Mouse (Mus musculus) stomach, embryonic 15.5 days (tissue): ENCODE results near the gene Chpf2. TPM values are rescaled to one million over a fixed set of nuclear protein-coding genes. Genes with fewer than 3 reads are reported as not detected.
A peak's percentile ranks its signal among the peaks of the same experiment; 100 is the strongest.
"Not testable (repeated sequence)": the region's sequence is repeated elsewhere in the genome, so short reads cannot be mapped to it uniquely, and the experiment has no call there.

Source experiments
- ATAC-seq: fragments of 200-750 bp; cut with Nextera tagmentation; 2 replicates; pipeline ENCODE4 v1.8.0; 2017; ENCODE audit warnings: low read depth, moderate number of reproducible peaks, moderate TSS enrichment; ENCODE audit not compliant: insufficient read depth, low FRiP score
- H3K27ac ChIP-seq: fragments of 300-500 bp; sonication (generic); 2 replicates; pipeline ENCODE4 v1.5.1; 2015; ENCODE audit warnings: mild to moderate bottlenecking, inconsistent platforms
- H3K27me3 ChIP-seq: fragments of 300-500 bp; sonication (generic); replicated peaks from 2 replicates; pipeline ENCODE4 v1.6.1; 2015; ENCODE audit warnings: inconsistent platforms
- H3K36me3 ChIP-seq: fragments of 300-500 bp; sonication (generic); 2 replicates; pipeline ENCODE4 v1.6.1; 2015; ENCODE audit warnings: inconsistent platforms
- H3K4me1 ChIP-seq: fragments of 300-500 bp; sonication (generic); 2 replicates; pipeline ENCODE4 v1.6.1; 2015; ENCODE audit warnings: inconsistent platforms
- H3K4me2 ChIP-seq: fragments of 300-500 bp; sonication (generic); 2 replicates; pipeline ENCODE4 v1.6.1; 2015; ENCODE audit warnings: mild to moderate bottlenecking, inconsistent platforms
- H3K4me3 ChIP-seq: fragments of 300-500 bp; sonication (generic); replicated peaks from 2 replicates; pipeline ENCODE4 v1.5.1; 2015; ENCODE audit warnings: inconsistent platforms
- H3K9ac ChIP-seq: fragments of 300-500 bp; sonication (generic); 2 replicates; pipeline ENCODE4 v1.6.1; 2015; ENCODE audit warnings: inconsistent platforms
- H3K9me3 ChIP-seq: fragments of 300-500 bp; sonication (generic); 2 replicates; pipeline ENCODE4 v1.6.1; 2016; ENCODE audit warnings: inconsistent platforms
- WGBS: fragments of 180-500 bp; shearing (Covaris S2); methylation state at CpG from one replicate; pipeline ENCODE4 v1.1.7; 2015; 5-methylcytosine and 5-hydroxymethylcytosine counted together
- polyA plus RNA-seq: library from polyadenylated mRNA; unstranded; fragments of >200 nt; fragmentation: Nextera tagmentation; extraction: Ambion mirVana; gene quantifications from 2 replicates; pipeline ENCODE4 v1.2.1, GENCODE M21; 2015

Gene Chpf2
- polyA plus RNA-seq, result 18.6 and 21.2 TPM in 2 replicates

GRCm38 (mm10) chr5:24586547-24587199, at the start of gene Chpf2:
Gene Chpf2 (plus strand): TSS chr5:24586741.
- Histone ChIP-seq H3K4me1 (peaks cover 24% of the 10 kb centered on the region), H3K36me3 (peaks cover 15% of the 10 kb centered on the region; the same call in 1 of the 2 replicates), H3K27me3 (no peaks in the 10 kb centered on the region), H3K9me3 (no peaks in the 10 kb centered on the region), H3K4me2 (peak within 1 kb of the TSS; percentile 81), H3K27ac (peak within 1 kb of the TSS; percentile 70; the same call in 1 of the 2 replicates), H3K9ac (peak within 1 kb of the TSS; percentile 63), H3K4me3 (peak within 1 kb of the TSS; percentile 80)
- WGBS, result 0% methylated on average over 43 of the region's 43 CpGs
- ATAC-seq, result peak; percentile 85

GRCm38 (mm10) chr5:24537618-24538017, 48.9 kb upstream of the Chpf2 start:
- Histone ChIP-seq H3K36me3 (no peaks in the 10 kb centered on the region), H3K27ac (no peak overlapping the region), H3K4me2 (no peak overlapping the region), H3K9me3 (no peaks in the 10 kb centered on the region), H3K9ac (no peak overlapping the region), H3K27me3 (no peaks in the 10 kb centered on the region), H3K4me3 (no peak overlapping the region), H3K4me1 (peaks cover 13% of the 10 kb centered on the region)
- WGBS, result 65% methylated on average over 16 of the region's 16 CpGs
- no peak for ATAC-seq

GRCm38 (mm10) chr5:24539571-24540296, 46.8 kb upstream of the Chpf2 start:
- Histone ChIP-seq H3K9me3 (no peaks in the 10 kb centered on the region), H3K9ac (no peak overlapping the region), H3K4me1 (peaks cover 13% of the 10 kb centered on the region), H3K27me3 (no peaks in the 10 kb centered on the region), H3K36me3 (no peaks in the 10 kb centered on the region), H3K4me2 (peak overlapping the region; percentile 48; the same call in 1 of the 2 replicates), H3K4me3 (no peak overlapping the region), H3K27ac (no peak overlapping the region)
- ATAC-seq, result no peak
- 85% methylated on average over 22 of the region's 22 CpGs for WGBS

GRCm38 (mm10) chr5:24540387-24541143, 46.0 kb upstream of the Chpf2 start, which contains the start of gene Asb10:
Gene Asb10 (minus strand): TSS chr5:24540978.
- Histone ChIP-seq H3K9me3 (no peaks in the 10 kb centered on the region), H3K27ac (0 out of 2 replicates have a peak within 1 kb of the TSS, but pooled peaks have one; percentile 11), H3K9ac (no peak within 1 kb of the TSS), H3K27me3 (no peaks in the 10 kb centered on the region), H3K4me1 (peaks cover 13% of the 10 kb centered on the region), H3K4me3 (peak within 1 kb of the TSS; percentile 14; the same call in 1 of the 2 replicates), H3K4me2 (peak within 1 kb of the TSS; percentile 48), H3K36me3 (no peaks in the 10 kb centered on the region)
- ATAC-seq, result peak; percentile 69; the same call in 1 of the 2 replicates
- 17% methylated on average over 14 of the region's 14 CpGs for WGBS

- ATAC-seq, result no peak
- H3K27me3 ChIP-seq, result no peaks in the 10 kb centered on the region
- H3K27ac ChIP-seq, result no peak overlapping the region
- H3K9ac ChIP-seq, result no peak overlapping the region
- no peaks in the 10 kb centered on the region for H3K36me3 ChIP-seq
- H3K4me2 ChIP-seq, result peak overlapping the region; percentile 48
- 0 out of 2 replicates have a peak overlapping the region, but pooled peaks have one; percentile 14 for H3K4me3 ChIP-seq
- peaks cover 13% of the 10 kb centered on the region for H3K4me1 ChIP-seq
- H3K9me3 ChIP-seq, result no peaks in the 10 kb centered on the region
- 13% methylated on average over 6 of the region's 6 CpGs for WGBS
Measured at GRCm38 (mm10) chr5:24541144-24541569, 45.4 kb upstream of the Chpf2 start.

- H3K27me3 ChIP-seq, result no peaks in the 10 kb centered on the region
- H3K36me3 ChIP-seq, result no peaks in the 10 kb centered on the region
- H3K4me1 ChIP-seq, result peaks cover 13% of the 10 kb centered on the region
- no peak overlapping the region for H3K9ac ChIP-seq
- WGBS, result 71% methylated on average over 7 of the region's 7 CpGs
- H3K4me2 ChIP-seq, result no peak overlapping the region
- H3K4me3 ChIP-seq, result no peak overlapping the region
- no peak for ATAC-seq
- no peaks in the 10 kb centered on the region for H3K9me3 ChIP-seq
- no peak overlapping the region for H3K27ac ChIP-seq
Measured at GRCm38 (mm10) chr5:24542643-24543042, 43.9 kb upstream of the Chpf2 start.

GRCm38 (mm10) chr5:24550598-24551316, 35.8 kb upstream of the Chpf2 start:
- Histone ChIP-seq H3K4me1 (peaks cover 9% of the 10 kb centered on the region), H3K9ac (no peak overlapping the region)

GRCm38 (mm10) chr5:24551317-24551688, 35.2 kb upstream of the Chpf2 start:
- 48% methylated on average over 2 of the region's 2 CpGs for WGBS
- Histone ChIP-seq H3K4me3 (0 out of 2 replicates have a peak overlapping the region, but pooled peaks have one; percentile 11), H3K9ac (no peak overlapping the region)

More at GRCm38 (mm10) chr5:24550598-24551316, 35.8 kb upstream of the Chpf2 start:
- Histone ChIP-seq H3K27me3 (no peaks in the 10 kb centered on the region), H3K27ac (no peak overlapping the region), H3K4me3 (0 out of 2 replicates have a peak overlapping the region, but pooled peaks have one; percentile 11), H3K36me3 (no peaks in the 10 kb centered on the region), H3K9me3 (no peaks in the 10 kb centered on the region), H3K4me2 (peak overlapping the region; percentile 43)
- 25% methylated on average over 26 of the region's 26 CpGs for WGBS
- peak; percentile 59 for ATAC-seq

GRCm38 (mm10) chr5:24553621-24554244, 32.8 kb upstream of the Chpf2 start:
- Histone ChIP-seq H3K27me3 (no peaks in the 10 kb centered on the region), H3K4me2 (no peak overlapping the region), H3K4me1 (peaks cover 9% of the 10 kb centered on the region), H3K36me3 (no peaks in the 10 kb centered on the region), H3K9ac (no peak overlapping the region), H3K27ac (no peak overlapping the region), H3K4me3 (no peak overlapping the region), H3K9me3 (no peaks in the 10 kb centered on the region)
- no peak for ATAC-seq
- 68% methylated on average over 5 of the region's 5 CpGs for WGBS

More at GRCm38 (mm10) chr5:24551317-24551688, 35.2 kb upstream of the Chpf2 start:
- ATAC-seq, result no peak
- Histone ChIP-seq H3K9me3 (no peaks in the 10 kb centered on the region), H3K4me2 (peak overlapping the region; percentile 43), H3K27me3 (no peaks in the 10 kb centered on the region), H3K4me1 (peaks cover 9% of the 10 kb centered on the region), H3K27ac (no peak overlapping the region), H3K36me3 (no peaks in the 10 kb centered on the region)

- not testable (repeated sequence) for H3K4me1 ChIP-seq, H3K9ac ChIP-seq, H3K27ac ChIP-seq, H3K36me3 ChIP-seq, H3K9me3 ChIP-seq, H3K4me3 ChIP-seq, H3K4me2 ChIP-seq, H3K27me3 ChIP-seq, ATAC-seq
- 87% methylated on average over 7 of the region's 7 CpGs for WGBS
Measured at GRCm38 (mm10) chr5:24555335-24555734, 31.2 kb upstream of the Chpf2 start.

- Histone ChIP-seq H3K36me3 (no peaks in the 10 kb centered on the region), H3K4me2 (no peak within 1 kb of the TSS), H3K9ac (no peak within 1 kb of the TSS), H3K27ac (no peak within 1 kb of the TSS), H3K4me1 (no peaks in the 10 kb centered on the region), H3K9me3 (no peaks in the 10 kb centered on the region), H3K4me3 (no peak within 1 kb of the TSS), H3K27me3 (no peaks in the 10 kb centered on the region)
- ATAC-seq, result no peak
- WGBS, result 67% methylated on average over 2 of the region's 2 CpGs
Measured at GRCm38 (mm10) chr5:24556709-24557108, 29.8 kb upstream of the Chpf2 start, which contains the start of gene 4931409K22Rik. Gene 4931409K22Rik (minus strand): TSS chr5:24556809.
